Mouse (Mus musculus) megakaryocyte-erythroid progenitor cell, adult 5-6 weeks (primary cell): Measurements from ENCODE around the gene Gm37240. TPM values are rescaled to one million over a fixed set of nuclear protein-coding genes. Genes with fewer than 3 reads are reported as not detected.

Source experiments
- ATAC-seq: replicated peaks from 2 replicates; pipeline ENCODE4 v1.8.0; 2016; ENCODE audit warnings: mild to moderate bottlenecking, inconsistent platforms; ENCODE audit not compliant: severe bottlenecking, poor library complexity, low FRiP score, low TSS enrichment
- total RNA-seq, 2 experiments: library from RNA; stranded (forward) in 1 of 2; stranded (reverse) in 1 of 2; fragments of 200-1000, 215-1000 nt in 1 of 2; fragments of >200 nt in 1 of 2; fragmentation: Nextera tagmentation in 1 of 2; gene quantifications; 2 replicates each; pipeline ENCODE4 v1.2.3; 2014 to 2017

Gene Gm37240
- total RNA-seq, 2 experiments from 2014 or later: not detected

DNA sequence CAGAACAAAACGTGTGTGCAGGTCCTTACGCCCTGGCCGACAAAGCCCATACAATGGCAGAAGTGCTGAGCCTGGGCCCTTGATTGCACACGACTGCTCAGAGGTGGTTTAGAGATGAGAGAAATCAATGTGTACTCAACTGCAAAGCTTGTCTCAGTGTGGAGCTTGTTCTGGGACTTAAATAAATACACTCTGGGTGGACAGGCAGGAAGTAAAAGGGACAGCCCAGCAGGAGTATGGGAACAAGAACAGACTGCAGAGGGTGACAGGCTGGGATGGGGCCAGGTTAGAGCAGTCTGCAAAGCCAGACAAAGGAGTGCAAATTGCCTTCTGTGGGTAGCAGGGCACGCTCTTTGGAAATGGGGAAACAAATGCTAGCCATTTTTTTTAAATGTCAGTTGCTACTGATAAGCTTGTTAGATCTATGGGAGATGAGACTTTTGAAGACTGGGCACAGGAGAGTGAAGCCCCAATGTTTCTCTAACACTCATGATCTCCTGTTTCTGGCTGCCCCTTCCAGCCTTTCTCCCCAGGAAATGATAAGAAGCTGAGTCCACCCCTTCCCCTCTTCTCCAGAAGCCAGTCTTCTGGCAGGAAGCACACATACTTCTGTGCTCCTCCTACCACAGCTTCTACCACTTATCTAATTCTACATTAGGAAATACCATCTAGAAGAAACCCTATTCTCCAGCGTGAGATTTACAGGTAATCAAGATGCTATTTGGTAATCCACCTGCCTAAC is 184.0 kb downstream of the Gm37240 start:
- ATAC-seq: no peak

DNA sequence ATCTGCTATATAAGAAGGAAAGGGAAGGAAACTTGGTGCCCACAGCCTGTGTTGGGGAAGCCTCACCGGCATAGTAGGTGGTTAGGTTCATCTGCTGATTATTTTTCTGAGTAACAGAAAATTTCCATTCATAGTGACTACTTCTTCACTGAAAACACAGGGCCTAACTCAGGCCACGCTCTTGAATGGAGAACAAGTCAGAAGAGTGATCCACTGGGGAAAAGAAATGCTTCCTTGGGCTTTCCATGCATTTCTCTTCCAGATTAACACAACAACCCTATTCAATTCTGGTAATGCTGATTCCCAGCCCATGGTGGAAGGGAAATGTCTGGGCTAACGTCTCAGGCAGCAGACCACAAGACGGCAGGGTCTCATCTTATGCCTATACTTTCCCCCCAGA is 188.8 kb downstream of the Gm37240 start:
- no peak for ATAC-seq

DNA sequence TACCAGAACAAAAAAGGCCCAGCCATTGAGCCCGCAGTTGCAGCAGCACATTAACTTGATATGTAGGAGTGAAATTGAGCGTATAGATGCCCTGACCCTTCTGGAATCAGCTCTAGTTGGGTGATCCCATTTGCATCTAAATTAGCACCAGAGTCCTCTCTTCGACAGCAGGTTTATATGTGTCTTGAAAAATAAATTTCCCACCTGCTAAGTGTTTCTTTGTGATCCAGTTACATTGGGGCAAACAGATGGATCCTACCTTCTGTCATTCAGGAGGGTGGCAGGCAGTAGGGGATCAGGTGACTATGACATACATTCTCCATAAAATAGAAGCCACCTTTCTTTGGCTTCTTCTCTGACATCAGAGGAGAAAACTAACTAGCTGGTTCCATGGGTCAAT is 192.3 kb downstream of the Gm37240 start:
- no peak for ATAC-seq

DNA sequence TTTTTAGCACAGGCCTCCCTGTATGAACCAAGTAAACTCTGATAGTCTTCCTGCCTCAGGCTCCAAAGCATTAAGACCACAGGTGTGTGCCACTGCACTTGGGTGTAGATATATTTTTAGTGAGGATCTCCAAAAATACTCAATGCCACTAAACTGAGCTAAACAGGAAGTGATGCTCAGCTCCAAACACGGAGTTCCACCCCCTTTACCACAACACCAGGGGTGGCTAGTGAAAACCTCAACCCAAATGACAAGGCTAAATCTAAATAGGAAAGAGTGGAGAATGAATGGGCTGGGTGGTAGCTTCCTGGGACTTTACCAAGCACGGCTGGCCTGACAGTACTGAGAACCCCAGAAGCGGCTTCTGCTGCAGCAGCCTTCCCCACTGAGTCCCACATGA is 194.3 kb downstream of the Gm37240 start:
- ATAC-seq: no peak

DNA sequence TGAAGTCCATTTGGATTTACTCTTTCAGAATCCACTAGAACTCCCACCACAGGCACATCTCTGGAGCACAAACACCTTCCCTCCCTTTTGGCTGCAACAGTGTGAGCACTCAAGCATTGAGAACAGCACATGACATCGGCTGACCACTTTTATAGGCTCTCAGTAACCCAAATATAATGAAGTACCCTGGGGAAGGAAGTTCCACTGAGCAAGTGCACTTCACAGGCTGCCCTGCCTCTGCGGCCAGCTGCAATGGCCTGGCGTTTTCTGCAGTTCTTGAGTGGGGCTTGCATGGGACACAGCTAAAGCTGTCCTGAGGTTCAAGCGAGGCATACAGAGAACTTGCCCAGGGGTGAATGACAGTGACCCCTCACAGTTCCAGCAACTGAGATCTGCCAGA is 196.2 kb downstream of the Gm37240 start:
- no peak for ATAC-seq

DNA sequence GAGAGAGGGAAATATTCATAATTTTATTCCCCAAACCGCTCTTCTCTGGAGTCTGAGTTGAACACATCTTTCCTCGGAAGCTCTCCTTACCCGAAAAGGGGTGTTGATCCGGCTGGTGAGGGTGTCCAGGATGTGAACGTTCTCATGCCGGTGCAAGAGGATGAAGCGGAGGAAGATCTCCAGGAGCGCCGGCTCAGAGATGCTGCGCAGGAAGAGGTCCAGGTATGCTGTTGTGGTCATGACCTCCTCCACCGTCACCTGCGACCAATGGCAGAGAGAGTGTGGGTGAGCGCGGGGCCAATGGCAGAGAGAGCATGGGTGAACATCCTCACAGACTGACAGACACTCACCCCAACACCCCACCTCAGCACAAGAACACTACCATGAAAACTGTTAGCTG is 199.0 kb downstream of the Gm37240 start:
- no peak for ATAC-seq

DNA sequence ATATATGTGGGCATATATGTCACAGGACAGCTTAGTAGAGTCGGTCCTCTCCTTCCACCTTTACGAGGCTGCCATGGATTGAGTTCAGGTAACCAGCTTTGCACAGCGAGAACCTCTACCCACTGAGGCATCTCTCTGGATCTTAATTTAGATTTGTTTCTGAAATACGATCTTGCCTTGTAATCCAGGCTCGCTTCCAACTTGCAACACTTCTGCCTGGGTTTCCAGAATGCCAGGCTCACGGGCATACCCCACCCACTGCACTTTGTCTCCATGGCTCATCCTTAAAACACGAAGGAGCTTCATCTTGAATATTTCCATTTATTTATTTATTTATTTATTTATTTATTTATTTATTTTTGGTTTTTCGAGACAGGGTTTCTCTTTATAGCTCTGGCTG is 202.0 kb downstream of the Gm37240 start:
- no peak for ATAC-seq

DNA sequence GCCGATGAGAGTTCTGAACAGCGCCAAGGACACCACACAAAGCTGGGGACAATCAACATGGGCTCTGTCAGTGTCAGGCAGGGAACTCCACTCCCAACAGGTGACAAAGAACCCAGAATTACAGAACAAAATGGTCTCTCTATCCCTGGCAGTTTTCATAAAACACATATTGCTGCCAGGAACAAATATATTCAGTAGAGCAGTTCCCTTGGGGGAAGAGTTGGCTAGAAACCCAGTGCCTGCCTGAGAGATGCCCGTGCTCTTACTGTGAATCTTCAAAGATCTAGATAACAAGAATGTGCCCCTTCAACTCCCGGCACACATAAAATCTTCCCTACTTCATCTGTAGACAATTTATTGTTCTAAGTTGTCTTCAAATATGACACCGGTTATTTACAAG is 203.7 kb downstream of the Gm37240 start:
- no peak for ATAC-seq

DNA sequence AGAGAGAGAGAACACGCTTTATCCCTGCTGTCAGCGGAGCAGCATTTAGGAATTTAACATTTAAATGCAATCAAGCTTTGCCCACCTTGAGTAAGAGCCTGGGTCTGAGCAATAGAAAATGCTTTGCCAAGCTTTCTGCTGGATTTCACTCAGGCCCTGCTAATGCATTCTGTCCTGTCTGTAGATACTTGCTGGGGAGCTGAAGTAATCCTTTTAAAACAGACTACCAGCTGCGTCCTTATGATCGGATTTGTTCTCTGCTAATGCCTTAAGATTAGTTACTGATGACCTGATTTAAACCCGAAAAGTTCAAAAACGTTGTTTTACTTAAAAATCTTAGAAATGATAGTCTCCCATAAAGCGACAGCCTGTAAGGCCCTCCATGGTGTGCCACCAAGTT is 206.2 kb downstream of the Gm37240 start:
- ATAC-seq: no peak

DNA sequence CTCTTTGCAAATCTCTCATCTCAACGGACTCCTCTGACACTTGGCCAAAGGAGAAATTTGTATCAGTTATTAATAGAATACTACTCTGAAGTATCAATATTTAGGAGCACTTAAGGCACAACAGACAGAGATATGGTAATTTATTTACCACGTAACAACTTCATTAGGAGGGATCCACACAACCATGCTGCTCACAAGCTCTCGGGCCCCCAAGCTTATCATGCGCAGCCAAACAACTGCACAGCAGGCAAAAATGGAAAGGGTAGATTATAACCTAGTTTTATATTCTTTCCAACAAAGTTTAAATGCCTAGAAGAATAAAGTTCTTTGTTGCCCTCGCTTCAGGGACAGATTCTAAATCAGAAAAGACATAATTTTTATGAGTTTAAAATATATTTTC is 207.4 kb downstream of the Gm37240 start:
- ATAC-seq: no peak

DNA sequence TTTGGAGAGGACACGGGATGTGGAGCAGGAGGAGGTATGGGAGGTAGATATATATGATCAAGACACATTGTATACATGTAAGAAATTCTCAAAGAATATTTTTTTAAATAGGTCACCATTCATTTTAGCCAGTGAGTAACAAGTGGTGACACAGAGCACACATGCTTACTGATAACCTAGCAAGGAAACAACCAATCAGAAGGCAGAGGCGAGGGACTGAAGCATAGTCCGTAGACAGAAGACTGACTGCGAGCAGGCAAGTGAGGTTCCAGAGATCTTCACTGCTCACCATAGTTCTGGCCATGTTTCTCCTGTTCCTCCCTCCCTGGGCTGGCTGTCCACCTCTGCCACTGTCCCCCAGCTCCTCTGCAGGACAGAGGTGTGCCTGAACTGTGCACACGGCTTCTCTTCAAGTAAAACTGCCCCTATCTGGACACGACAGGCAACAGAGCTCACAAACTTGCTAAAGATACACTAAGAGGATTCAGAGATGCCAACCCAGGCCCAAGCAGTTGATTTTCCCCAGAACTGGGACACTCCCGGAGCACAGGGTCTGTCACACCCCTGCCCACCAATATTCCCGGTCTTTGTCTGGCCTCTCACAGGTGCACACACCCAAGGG is 207.9 kb downstream of the Gm37240 start:
- no peak for ATAC-seq

DNA sequence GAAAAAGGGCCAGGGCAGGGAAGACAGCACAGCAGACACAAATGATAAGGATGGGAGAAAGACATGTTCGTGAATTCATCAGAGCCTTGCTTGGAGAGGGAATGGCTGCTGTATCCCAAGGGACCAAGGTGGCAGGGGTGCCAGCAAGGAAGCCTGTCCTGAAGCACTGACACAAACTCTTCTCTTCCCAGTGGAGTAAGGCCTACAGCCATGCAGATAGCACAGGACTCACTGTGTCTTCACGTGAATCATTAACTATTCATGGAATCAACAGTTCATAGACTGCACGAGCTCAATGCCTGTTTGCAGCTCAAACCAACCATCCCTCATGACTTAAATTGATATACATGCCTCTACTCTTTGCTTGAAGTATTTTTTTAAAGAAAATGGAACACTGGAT is 209.4 kb downstream of the Gm37240 start:
- ATAC-seq: no peak

DNA sequence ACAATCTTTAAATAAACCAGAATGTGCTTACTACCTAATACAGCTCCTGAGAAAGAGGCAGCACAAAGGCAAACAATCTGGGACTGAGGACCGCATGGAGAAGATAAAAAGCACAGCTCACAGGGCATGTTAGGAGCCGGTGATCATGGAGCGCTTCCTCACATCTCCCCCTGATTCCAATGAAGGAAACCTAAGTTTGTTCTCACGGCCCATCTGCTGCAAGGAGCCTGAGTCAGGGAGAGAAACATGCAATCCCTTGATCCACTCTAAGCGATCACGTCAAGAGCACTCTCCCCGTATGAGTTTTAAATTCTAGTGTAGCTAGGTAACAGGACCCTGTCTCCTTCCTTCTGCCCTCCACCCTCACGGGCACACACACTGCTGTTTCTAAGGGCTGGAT is 210.2 kb downstream of the Gm37240 start:
- ATAC-seq: no peak

DNA sequence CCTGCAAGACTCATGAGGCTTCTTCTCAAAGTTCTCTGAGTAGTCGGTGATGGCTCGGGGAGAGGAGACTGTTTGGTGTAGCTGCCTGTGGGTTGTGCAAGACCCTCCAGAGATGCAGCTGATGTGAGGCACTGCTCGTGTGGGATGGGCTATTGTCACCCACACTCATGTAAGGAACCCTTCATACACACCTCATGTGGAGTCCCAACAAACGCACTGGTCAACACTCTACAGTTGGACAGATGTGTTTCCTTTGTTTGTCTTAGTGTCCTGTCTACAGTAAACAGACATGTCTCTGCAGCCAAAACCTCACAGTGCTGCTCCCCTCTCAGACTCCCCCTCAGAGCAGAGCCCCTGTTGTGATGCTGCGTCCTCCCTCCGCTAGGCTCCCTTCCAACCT is 217.5 kb downstream of the Gm37240 start:
- ATAC-seq: no peak

DNA sequence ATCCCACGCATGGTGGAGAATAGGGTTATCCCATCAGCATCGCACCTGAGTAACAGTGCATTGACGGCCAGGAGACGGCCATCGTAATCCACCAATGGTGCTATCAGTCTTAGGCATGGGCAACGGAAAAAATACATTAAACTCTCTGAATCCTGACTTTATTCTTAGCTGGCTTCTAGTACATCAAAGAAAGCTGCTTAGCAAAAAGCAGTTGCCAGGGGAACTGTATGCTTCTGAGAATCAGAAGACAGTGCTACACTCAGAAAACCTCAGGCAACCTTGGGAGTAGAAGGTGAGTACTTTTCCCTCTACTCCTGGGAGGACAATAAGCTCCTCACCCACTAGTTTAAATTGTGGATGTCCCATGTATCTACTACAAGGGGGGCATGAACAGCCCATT is 219.6 kb downstream of the Gm37240 start:
- ATAC-seq: no peak

DNA sequence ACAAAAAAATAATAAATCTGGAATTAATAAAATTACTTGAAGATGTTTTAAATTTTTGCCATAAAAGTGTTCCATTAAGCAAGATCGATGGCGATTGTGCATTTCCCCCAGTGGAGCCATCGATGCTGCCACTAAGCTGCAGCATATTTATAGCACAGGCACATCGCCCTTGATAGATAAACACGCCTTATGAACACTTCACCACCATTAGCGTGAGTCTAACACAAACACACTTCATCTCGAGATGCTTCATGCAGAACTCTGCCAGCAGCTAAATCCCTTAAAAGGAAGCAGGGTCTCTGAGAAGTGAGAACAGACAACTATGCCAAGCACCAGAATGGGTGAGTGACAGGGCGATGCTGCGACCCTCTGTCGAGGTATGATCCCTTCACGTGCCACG is 220.6 kb downstream of the Gm37240 start:
- no peak for ATAC-seq

DNA sequence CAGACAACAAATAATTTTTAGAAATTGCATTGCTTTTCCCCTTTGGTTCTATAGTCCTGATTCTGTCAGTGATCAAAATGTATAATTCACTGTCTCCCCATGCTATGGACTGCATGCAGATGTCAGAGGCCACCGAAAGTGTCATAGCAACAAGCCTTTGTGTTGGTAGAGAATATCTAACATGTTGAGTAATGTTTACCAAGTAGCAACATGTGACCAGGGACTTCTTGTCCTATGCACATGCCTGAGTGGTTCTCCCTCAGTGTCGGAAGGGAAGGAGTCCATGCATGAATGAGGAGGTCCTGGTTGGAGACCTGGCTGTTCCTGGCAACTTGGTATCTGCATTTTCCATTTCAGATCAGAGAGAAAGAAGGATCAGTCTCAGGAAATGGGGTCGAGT is 221.2 kb downstream of the Gm37240 start:
- ATAC-seq: no peak

DNA sequence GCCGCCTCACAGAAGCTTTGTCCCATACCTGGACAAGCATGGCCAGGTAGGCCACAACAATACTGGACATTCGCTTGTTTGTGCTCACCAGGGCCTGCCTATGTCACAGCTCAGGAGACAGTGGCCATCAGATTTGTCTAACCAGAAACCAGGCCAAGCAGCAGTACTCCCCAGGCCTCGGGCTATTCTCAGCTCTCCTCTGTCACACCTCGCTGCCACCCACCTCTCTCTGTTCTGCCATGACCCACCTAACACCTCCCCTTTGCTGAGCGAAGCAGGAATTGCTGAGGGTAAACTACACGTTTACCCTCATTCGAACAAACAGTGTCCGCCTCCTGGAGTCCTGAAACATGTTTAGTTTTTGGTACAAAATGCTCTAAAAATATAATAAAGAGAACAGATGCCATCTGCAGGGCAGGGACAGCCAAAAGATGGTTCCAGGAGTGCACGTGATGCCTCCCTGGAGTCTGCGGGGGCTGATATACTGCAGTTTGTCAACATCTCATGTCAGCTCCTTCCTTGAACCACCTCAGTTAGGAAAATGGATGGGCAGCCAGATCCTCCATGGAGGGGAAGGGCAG is 222.6 kb downstream of the Gm37240 start:
- no peak for ATAC-seq

DNA sequence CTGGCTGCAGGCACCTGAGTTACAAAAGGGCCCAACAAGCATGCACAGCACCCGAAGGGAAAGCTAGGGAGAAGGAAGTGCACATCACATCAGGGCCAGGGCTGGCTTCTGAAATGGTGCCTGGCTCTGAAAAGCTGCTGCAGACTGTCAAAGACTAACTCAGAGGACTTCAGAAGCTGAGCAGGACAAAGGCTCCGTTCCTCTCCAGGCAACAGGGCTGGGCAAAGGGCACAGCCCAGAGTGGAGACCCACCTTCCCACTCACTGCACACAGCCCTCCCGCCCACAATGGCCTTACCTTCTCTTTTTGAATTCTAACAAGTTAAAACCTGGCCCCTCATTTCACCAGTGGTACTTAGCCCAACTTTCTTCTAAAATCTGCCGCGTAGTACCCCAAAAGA is 223.5 kb downstream of the Gm37240 start:
- ATAC-seq: no peak

DNA sequence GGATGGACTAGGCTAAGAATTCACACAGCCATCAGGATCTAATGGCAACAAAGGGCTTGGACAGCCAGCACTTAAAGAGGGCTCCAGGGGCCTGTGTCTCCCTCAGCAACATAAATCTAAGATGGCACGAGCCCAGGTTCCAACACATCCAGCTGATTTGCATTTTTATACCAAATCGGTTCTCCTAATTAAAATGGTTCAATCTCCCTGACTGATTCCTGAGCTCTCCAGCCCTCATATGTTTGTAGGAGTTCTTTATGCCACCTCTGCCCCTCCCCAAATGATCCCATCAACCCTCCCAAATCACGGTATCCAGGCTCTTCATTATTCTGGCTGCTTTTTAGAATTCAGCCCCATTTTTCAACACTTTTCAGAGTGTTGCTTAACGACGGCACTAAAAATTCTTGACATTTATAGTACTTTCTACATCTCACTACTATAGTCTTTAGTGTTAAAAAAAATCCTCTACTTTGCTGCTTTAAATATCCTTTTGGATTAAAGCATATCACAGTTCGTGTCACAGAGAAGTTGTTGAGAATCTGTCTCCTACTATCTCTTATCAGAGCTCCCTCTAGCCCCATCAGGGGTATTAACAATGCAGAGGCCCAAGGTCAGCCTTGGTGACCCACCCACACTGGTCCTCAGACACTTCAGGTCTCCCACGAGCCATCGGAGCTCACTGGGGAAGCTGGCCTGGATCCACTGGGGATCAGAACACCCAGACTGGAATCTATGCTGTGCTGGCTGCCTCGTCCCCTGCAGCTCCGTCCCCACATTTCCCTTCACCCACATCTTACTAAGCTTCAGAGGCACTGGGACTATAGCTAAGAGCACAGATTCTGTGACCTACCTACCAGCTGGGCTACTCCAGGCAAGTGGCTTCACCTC is 225.1 kb downstream of the Gm37240 start:
- ATAC-seq: no peak
